ENCODE assay signal across 9 mouse cellular contexts in the genomic region with DNA sequence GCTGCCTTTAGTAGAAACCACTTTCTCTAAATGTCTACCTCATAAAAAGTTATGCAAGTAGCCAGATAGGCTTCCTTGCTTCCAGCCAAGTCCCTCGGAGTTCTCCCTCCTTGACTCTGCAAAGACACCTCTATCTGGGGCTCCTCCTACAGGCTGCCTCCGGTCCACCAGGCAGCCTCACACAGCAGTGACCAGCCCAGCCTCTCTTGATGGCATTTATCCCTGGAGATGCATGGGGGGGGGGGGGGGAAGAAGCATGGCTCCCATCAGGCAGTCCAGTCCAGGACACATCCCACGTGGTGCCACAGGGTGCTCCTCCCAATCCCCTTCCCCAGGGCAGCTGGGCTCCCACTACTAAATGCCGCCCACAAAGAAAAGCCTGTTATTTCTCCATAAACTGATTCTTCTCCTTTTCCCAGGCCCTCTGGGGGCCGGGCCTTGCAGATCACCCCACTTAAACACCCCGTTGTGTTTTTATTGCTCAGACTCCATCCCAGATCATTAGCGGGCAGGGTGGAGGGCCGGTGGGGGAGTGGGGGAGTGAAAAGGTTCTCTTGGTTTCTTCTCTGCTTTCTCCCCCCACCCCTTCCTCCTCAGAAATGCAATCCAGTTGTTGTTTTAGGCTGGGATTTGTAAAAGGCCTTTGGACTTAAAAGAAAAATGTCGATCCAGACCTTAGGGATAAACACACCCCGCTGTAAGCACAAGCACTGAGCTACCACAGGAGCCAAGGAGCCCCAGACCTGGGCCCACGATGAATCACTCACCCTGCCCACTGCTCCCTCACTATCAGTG. TPM values are rescaled to one million over a fixed set of nuclear protein-coding genes. Genes with fewer than 3 reads are reported as not detected.
DNase-seq lines count a peak whose midpoint lies in the region; ATAC-seq and TF ChIP-seq lines count a peak whose summit lies in the region.
"Had no signal": no experiment of that assay in that cellular context is flagged by ENCODE, and none has a peak within 500 bp of the region (broad histone marks: within the 10 kb centered on the region; RNA-seq: fewer than 3 reads in every experiment).

No protein-coding gene starts in this region.

- H3K9ac ChIP-seq in midbrain, embryonic 13.5 days (replicated peaks) = no peak overlapping the region; the same call in 1 of the 2 replicates
- H3K9ac ChIP-seq: liver, embryonic 15.5 days had no signal

- no peaks in the 10 kb centered on the region for H3K27me3 ChIP-seq in spleen, adult 2 months (ENCODE audit: control insufficient read depth, insufficient read depth, low read length)
- no peaks in the 10 kb centered on the region for H3K27me3 ChIP-seq in kidney, adult 2 months (replicated peaks; ENCODE audit: control insufficient read depth, insufficient read depth, low read length)
- no peaks in the 10 kb centered on the region for H3K27me3 ChIP-seq in midbrain, embryonic 13.5 days
- H3K27me3 ChIP-seq: liver, embryonic 15.5 days had no signal

- H3K36me3 ChIP-seq in spleen, adult 2 months (ENCODE audit: control insufficient read depth, insufficient read depth, low read length) = no peaks in the 10 kb centered on the region
- H3K36me3 ChIP-seq in kidney, adult 2 months (ENCODE audit: control insufficient read depth, insufficient read depth, low read length) = no peaks in the 10 kb centered on the region
- H3K36me3 ChIP-seq in midbrain, embryonic 13.5 days = no peaks in the 10 kb centered on the region
- H3K36me3 ChIP-seq: liver, embryonic 15.5 days had no signal

- WGBS in spleen, adult 2 months = 56% methylated on average over 11 of the region's 11 CpGs
- 33% methylated on average over 11 of the region's 11 CpGs for WGBS in kidney, adult 2 months
- 5% methylated on average over 11 of the region's 11 CpGs for WGBS in midbrain, embryonic 13.5 days

- H3K4me2 ChIP-seq in midbrain, embryonic 13.5 days (replicated peaks) = no peak overlapping the region; the same call in 1 of the 2 replicates
- H3K4me2 ChIP-seq: liver, embryonic 15.5 days had no signal

- no peak for TF ChIP-seq CTCF in spleen, adult 2 months (IDR thresholded peaks at IDR 0.05; ENCODE audit: extremely low read depth, insufficient read depth, insufficient read length, insufficient replicate concordance)
- TF ChIP-seq CTCF in kidney, adult 2 months (conservative IDR thresholded peaks at IDR 0.05; ENCODE audit: insufficient read depth, insufficient read length, low read depth, low read length) = peak; percentile 42

- no peak for TF ChIP-seq POLR2A in spleen, adult 2 months (IDR thresholded peaks at IDR 0.05; ENCODE audit: low read depth, low read length)
- no peak for TF ChIP-seq POLR2A in kidney, adult 2 months (IDR thresholded peaks at IDR 0.05; ENCODE audit: low read depth, low read length)

- H3K4me1 ChIP-seq in spleen, adult 2 months (ENCODE audit: control insufficient read depth, insufficient read depth, insufficient read length) = no peaks in the 10 kb centered on the region
- H3K4me1 ChIP-seq in kidney, adult 2 months (ENCODE audit: control insufficient read depth, insufficient read depth, low read length) = peaks cover 5% of the 10 kb centered on the region
- H3K4me1 ChIP-seq in midbrain, embryonic 13.5 days (replicated peaks) = peaks cover 81% of the 10 kb centered on the region
- H3K4me1 ChIP-seq: liver, embryonic 15.5 days had no signal

- no peak for DNase-seq in spleen, adult 2 months (ENCODE audit: low read depth in 1 of 2, low spot score in 2 of 2)
- DNase-seq in spleen, postnatal 36 days (ENCODE audit: low spot score in 2 of 2) = no peak
- DNase-seq in forelimb bud, embryonic 11.5 days (ENCODE audit: low read depth, low spot score) = peak; percentile 69
- peak; percentile 46 for DNase-seq in kidney, adult 2 months
- no peak for DNase-seq in layer of hippocampus, postnatal 36 days
- DNase-seq in right cerebral cortex, adult 18-20 months = no peak
- DNase-seq in thymus, postnatal 14 days = no peak

- H3K4me3 ChIP-seq in spleen, adult 2 months (ENCODE audit: extremely low read depth, insufficient read depth, insufficient read length) = no peak overlapping the region
- H3K4me3 ChIP-seq in kidney, adult 2 months (ENCODE audit: insufficient read depth, low read depth, low read length) = no peak overlapping the region
- H3K4me3 ChIP-seq in midbrain, embryonic 13.5 days (replicated peaks) = no peak overlapping the region
- H3K4me3 ChIP-seq: liver, embryonic 15.5 days had no signal

- peak; percentile 77 for ATAC-seq in midbrain, embryonic 13.5 days

- H3K27ac ChIP-seq in spleen, adult 2 months (ENCODE audit: insufficient read depth, low read length) = 0 out of 2 replicates have a peak overlapping the region, but pooled peaks have one; percentile 13
- no peak overlapping the region for H3K27ac ChIP-seq in kidney, adult 2 months (ENCODE audit: insufficient read depth, low read depth, low read length)
- peak overlapping the region; percentile 87 for H3K27ac ChIP-seq in midbrain, embryonic 13.5 days
- H3K27ac ChIP-seq: liver, embryonic 15.5 days had no signal

- no peaks in the 10 kb centered on the region for H3K9me3 ChIP-seq in midbrain, embryonic 13.5 days
- H3K9me3 ChIP-seq: liver, embryonic 15.5 days had no signal

RNA-seq across cellular contexts. Expression of a gene that starts 55.9 kb away (rescaled TPM):
- 10.3 and 10.6 TPM in 2 replicates for polyA plus RNA-seq in spleen, adult 2 months (2012; rRNA removed)
- polyA plus RNA-seq in kidney, adult 2 months (2012; rRNA removed) = 18.9 and 20.9 TPM in 2 replicates
- polyA plus RNA-seq in midbrain, embryonic 13.5 days (2015; fragmentation: Nextera tagmentation; extraction: Ambion mirVana) = 24.9 and 31.2 TPM in 2 replicates
- total RNA-seq in layer of hippocampus, postnatal 36 days (2021) = 10 to 100 TPM; 40.8 to 43.2 TPM

Comparison
In these comparisons a context has a peak if more than half of its experiments do, and no peak if none do; other contexts are left out.
1. DNase-seq: peak in forelimb bud, embryonic 11.5 days (single experiment) and kidney, adult 2 months (single experiment); none in spleen, adult 2 months (0 of 2), spleen, postnatal 36 days (0 of 2), layer of hippocampus, postnatal 36 days (0 of 2), right cerebral cortex, adult 18-20 months (single experiment) and thymus, postnatal 14 days (single experiment).